In genomic region chr5:102511651-102512050, GRCm38 (mm10) we compare ENCODE assay signal across 13 mouse cellular contexts.
"Had no signal": no experiment of that assay in that cellular context is flagged by ENCODE, and none has a peak within 500 bp of the region (broad histone marks: within the 10 kb centered on the region; RNA-seq: fewer than 3 reads in every experiment).

No protein-coding gene starts in this region.

- DNase-seq: gastrocnemius, adult 2 months; gastrocnemius, postnatal 10 days; gastrocnemius, postnatal 25 days; heart, adult 18-20 months; heart, postnatal 10 days; kidney, adult 2 months; kidney, adult 9 months; kidney, postnatal 14 days; kidney, postnatal 36 days; layer of hippocampus, adult 9-11 months; layer of hippocampus, postnatal 36 days; left cerebral cortex, postnatal 4 days; lung, adult 18-20 months had no signal
